Mouse (Mus musculus) embryo, embryonic 10.5 days (tissue): ENCODE measurements around the gene Pacrg.

Experiments
- DNase-seq: peaks from one replicate; pipeline ENCODE4 v3.0.0-alpha.2; 2015; ENCODE audit warnings: low spot score

Pacrg gene

GRCm38 (mm10) chr17:10549825-10550224, 290.3 kb downstream of the Pacrg start:
- no peak for DNase-seq

- no peak for DNase-seq
These were observed 291.1 kb downstream of the Pacrg start for GRCm38 (mm10) chr17:10548969-10549368.

- no peak for DNase-seq
These were observed 299.3 kb downstream of the Pacrg start for GRCm38 (mm10) chr17:10540772-10541171.

- DNase-seq, result no peak
These were observed 305.9 kb downstream of the Pacrg start for GRCm38 (mm10) chr17:10534206-10534605.

GRCm38 (mm10) chr17:10533461-10533860, 306.6 kb downstream of the Pacrg start:
- peak; percentile 5 for DNase-seq

GRCm38 (mm10) chr17:10531024-10531423, 309.1 kb downstream of the Pacrg start:
- peak; percentile 60 for DNase-seq

GRCm38 (mm10) chr17:10529329-10529955, 310.7 kb downstream of the Pacrg start:
- DNase-seq, result no peak

- DNase-seq, result no peak
These were observed 318.8 kb downstream of the Pacrg start for GRCm38 (mm10) chr17:10521282-10521681.

GRCm38 (mm10) chr17:10519506-10520155, 320.5 kb downstream of the Pacrg start:
- peak; percentile 16 for DNase-seq

GRCm38 (mm10) chr17:10514812-10515211, 325.3 kb downstream of the Pacrg start:
- DNase-seq, result no peak

GRCm38 (mm10) chr17:10510913-10511759, 329.0 kb downstream of the Pacrg start:
- DNase-seq, result no peak

GRCm38 (mm10) chr17:10510467-10510866, 329.6 kb downstream of the Pacrg start:
- no peak for DNase-seq

GRCm38 (mm10) chr17:10508088-10508487, 332.0 kb downstream of the Pacrg start:
- DNase-seq, result no peak

GRCm38 (mm10) chr17:10507466-10507865, 332.6 kb downstream of the Pacrg start:
- DNase-seq, result no peak

GRCm38 (mm10) chr17:10506896-10507295, 333.2 kb downstream of the Pacrg start:
- no peak for DNase-seq

GRCm38 (mm10) chr17:10501439-10501838, 338.7 kb downstream of the Pacrg start:
- no peak for DNase-seq

GRCm38 (mm10) chr17:10500795-10501432, 339.2 kb downstream of the Pacrg start:
- peak; percentile 78 for DNase-seq

- DNase-seq, result no peak
These were observed 341.0 kb downstream of the Pacrg start for GRCm38 (mm10) chr17:10498935-10499655.

GRCm38 (mm10) chr17:10497781-10498420, 342.2 kb downstream of the Pacrg start:
- DNase-seq, result no peak

GRCm38 (mm10) chr17:10496066-10496465, 344.0 kb downstream of the Pacrg start:
- no peak for DNase-seq

- DNase-seq, result no peak
These were observed 344.5 kb downstream of the Pacrg start for GRCm38 (mm10) chr17:10495588-10495987.
